Mouse (Mus musculus) kidney, postnatal 10 days (tissue): Measurements from ENCODE around the gene Ndc80.
"Not testable (repeated sequence)": the region's sequence is repeated elsewhere in the genome, so short reads cannot be mapped to it uniquely, and the experiment has no call there.

Source experiments
- DNase-seq: peaks from one replicate; pipeline ENCODE4 v3.0.0; 2021; ENCODE audit warnings: mixed read lengths

The Ndc80 gene

DNA sequence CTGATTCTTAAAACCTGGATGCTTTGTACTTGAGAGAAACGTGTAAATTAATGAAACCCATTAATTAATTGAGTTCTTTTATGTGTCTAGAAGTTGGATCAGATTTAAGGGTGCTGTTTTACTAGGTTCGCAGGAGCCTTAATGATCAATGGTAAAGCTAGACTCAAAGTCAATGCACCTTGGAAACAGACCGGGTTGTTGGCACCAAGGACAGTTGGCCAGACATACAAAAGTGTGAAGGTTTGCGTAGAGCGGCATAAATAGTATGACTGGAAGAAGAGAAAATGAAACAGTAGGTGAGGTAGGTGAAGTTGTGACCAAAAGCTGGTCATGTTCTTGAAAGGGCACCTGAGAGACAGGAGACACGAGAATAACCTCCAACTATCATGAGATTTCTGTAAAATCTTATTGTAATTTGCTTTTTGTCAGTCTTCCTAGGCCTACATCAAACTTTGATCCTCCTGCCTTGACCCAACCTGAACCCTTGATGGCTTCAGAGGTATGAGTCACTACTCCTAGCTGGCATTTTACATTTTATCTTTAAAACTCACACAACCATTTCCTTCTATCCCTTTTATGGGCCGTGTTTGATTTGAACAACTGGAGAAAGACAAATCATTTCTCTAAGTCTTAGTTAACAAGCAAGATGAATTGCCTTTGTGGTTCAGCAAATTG, 50.2 kb downstream of the Ndc80 start:
- no peak for DNase-seq

DNA sequence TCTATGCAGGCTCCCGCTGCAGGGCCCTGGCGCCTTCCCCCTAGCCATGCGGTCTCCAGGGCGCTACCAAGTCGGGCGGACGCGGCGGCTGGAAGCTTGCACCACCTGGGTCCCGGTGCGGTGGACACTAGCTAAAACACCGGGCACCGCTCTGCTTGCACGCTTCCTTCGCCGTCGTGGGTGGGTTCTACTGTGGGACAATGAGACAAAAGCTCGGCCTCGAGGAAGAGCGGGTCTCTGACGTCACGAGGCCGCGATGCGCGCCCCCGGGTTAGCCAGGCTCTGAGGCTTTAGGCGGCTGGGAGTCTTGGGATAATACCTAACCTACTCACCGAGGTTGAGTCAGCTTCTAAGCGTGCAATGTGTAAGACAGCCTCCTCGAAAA, 51.0 kb downstream of the Ndc80 start:
- DNase-seq, result peak; percentile 85

DNA sequence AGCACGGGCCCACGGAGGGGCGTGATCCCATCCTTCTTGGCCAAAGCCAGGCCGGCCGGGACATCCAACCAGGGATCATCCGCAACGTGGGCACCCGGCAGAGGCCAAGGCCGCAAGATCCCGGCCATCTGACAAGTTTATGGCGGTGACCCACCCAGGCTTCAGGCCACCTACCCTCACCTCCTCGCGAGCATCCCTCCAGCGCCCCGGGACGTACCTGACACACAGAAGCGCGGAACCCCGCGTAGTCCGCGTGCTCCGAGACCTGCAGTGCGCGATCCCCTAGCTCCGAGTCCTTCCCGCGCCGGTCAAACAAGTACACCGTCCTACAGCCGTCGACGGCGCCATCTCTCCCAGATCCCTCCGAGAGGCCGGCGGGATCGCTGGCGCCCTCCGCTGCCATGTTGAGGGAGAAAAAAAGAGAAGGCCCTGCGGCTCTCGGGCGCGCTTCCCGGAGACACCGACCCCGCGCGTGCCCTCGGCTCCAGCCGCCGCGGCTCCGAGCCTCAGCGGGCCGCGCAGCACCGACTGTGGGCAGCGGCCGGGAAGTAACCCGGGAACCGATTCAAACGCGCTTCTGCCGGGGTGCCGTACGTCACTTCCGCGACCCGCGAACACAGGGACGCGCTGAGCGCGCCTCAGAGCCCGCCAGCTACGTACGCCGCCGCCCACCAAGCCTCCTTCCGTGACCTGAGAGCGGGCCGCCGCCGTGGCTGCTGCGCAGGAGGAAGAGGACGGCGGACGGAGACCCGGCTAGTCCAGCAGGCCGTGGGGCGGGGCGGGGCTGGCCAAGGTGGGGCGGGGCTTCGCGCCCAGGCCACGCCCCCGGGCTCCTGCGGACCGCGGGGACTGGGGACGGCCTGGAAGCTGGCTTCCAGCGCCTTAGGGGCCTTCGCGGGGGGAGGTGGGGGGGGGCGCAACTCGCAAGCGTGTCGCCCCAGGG, 51.6 kb downstream of the Ndc80 start, which contains the start of gene Smchd1:
TSS of gene Smchd1 (minus strand) at position 582 of the 943 bp plus-strand sequence.
- DNase-seq, result peak; percentile 97

DNA sequence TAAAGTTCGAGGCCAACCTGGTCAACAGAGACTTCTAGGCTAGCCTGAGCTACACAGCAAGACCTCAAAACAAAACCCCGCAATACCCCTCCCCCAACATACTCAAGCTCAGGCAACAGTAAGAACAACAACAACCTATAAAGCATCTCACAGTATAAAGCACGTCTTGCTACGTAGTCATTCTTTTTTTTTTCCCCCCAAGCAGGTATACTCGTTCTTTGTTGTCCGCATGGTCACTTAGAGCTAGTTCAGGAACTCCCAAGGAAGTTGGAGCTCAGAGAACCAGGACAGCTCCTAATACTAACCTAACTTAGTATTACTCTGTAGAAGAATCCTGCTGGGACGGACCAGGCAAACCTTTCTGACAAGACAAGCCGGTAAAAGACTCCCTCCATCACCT, 52.5 kb downstream of the Ndc80 start:
- DNase-seq, result no peak

DNA sequence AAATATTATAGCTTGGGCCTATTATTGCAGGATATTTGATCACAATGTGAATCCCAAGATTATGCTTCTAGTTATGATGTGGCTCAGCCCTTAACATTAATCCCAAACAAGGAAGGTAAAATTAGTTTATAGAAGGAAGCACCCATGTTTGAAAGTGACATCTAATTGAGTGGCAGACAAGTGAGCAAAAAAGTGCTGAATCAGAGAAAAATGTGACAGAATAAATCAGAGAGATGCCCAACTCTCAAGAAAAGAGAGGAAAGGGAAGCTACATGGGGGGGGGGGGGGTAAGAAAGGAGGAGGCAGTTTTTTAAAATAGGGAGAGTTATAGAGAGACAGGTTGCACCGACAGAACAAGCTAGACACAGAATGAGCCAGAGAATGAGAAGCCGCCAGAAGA, 55.4 kb downstream of the Ndc80 start:
- DNase-seq, result no peak

DNA sequence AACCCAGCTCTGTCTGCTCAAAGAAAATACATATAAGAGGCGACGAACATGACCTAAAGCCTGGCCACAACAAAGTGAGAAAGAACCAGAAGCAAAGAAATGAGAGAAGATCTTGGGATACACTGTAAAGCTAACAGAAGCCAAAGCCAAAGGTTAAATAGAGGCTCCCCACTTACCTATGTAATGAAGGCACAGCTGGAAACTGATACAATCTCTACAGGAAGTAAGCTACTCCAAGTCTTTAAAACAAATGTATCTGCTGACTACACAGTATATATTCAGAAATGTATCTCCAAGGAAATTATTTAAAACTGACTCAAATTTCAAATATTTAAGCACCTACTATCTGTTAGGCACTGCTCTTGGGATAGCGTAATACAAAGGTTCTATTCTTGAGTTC, 66.3 kb downstream of the Ndc80 start:
- DNase-seq, result no peak

DNA sequence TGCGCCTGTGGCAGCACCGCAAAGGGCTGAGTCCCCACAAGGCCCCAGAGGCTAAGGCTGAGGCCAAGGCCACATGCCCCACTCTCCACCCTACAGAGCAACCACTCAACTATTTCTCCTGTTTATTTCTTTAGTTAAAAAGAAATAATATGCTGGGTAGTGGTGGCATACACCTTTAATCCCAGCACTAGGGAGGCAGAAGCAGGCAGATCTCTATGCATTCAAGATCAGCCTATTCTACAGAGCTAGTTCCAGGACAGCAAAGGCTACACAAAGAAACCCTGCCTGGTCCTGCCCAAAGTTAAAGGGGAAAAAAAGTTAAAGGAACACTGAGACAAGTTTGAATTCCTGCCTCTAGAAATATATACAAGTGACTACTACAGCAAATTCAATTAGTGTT, 66.8 kb downstream of the Ndc80 start, which contains the start of gene Gm4707:
TSS of gene Gm4707 (minus strand) at position 101 of the 400 bp plus-strand sequence.
- DNase-seq, result no peak

DNA sequence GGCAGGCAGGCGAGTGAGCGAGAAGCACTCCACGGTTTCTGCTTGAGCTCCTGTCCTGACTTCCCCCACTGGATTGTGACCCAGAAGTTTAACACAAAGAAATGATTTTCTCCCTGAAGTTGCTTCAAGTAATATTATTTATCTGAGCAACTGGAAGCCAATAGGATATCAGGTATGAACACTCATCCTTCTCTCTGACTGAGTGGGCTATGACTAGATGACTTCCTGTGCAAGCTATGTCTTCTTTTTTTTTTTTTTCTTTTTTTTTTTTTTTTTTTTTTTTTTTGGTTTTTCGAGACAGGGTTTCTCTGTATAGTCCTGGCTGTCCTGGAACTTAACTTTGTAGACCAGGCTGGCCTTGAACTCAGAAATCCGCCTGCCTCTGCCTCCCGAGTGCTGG, 69.3 kb downstream of the Ndc80 start:
- not testable (repeated sequence) for DNase-seq
